Mouse (Mus musculus) E14TG2a.4 (cell line): ENCODE results near the gene Ddx19b.

Experiments
- CTCF ChIP-seq: conservative IDR thresholded peaks from 2 replicates; pipeline ENCODE4 v1.5.1; 2014; ENCODE audit warnings: low read length
- NANOG ChIP-seq: IDR thresholded peaks from 2 replicates; pipeline ENCODE4 v1.6.1; 2014; ENCODE audit warnings: borderline replicate concordance, low read length, mixed read lengths
- POU5F1 ChIP-seq: IDR thresholded peaks from 2 replicates; pipeline ENCODE4 v1.6.1; 2014; ENCODE audit warnings: low read length, borderline replicate concordance

- TF ChIP-seq CTCF (no peak), POU5F1 (no peak), NANOG (no peak)
Observed at GRCm38 (mm10) chr8:110965594-110965993, 66.0 kb downstream of the Ddx19b start.
